Mouse (Mus musculus) lung, postnatal 25 days (tissue): ENCODE data around the gene Ctdnep1.
"Not testable (repeated sequence)": the region's sequence is repeated elsewhere in the genome, so short reads cannot be mapped to it uniquely, and the experiment has no call there.

ENCODE experiments used
- DNase-seq: peaks from one replicate; pipeline ENCODE4 v3.0.0; 2022; ENCODE audit warnings: low spot score

Gene Ctdnep1

GRCm38 (mm10) chr11:69950807-69951459 lies 30.0 kb upstream of the Ctdnep1 start:
- DNase-seq: no peak

DNA sequence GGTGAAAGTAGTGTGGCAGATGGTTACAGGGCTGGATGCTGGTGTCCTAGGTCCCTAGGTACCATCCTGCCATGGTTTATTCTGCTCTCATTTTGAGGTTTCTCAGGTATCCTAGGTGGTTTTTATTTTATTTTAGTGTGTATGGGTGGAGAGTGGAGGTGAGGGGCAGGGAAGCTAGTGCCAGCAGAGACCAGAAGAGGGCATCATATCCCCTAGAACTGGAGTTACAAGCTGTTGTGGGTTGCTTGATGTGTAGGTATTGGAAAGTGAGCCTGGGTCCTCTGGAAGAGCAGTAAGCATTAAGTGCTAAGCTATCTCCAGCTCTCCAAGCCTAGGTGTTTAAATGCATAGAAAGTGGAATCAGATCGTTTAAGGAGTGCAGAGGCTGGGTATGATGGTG lies 28.7 kb upstream of the Ctdnep1 start:
- DNase-seq: no peak

DNA sequence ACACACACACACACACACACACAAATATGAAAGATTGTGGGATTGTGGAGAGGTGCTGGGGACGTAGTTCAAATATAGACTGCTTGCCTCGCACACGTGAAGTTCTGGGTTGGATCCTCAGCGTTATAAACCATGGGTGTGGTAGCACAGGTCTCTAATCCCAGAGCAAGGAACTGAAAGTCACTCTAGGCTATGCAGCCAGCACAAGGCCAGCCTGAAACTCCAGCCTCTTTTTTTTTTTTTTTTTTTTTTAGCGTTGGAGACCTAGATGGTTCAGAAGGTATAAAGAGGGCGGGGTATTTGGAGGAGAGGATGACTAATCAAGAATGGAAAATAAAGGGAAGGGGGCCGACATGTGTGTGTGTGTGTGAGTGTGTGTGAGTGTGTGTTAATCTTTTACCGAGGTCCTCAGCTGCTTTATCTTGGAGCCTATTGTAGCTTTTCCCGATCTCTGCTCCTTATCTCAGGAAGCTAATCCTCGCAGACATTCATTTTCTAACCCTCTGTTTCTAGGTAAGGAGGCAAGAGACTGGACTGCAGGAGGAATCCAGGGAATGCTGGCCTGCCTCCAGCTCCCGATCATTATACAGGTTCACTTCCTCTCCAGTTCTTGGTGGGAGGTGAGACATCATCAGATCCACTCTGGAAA lies 27.6 kb upstream of the Ctdnep1 start:
- DNase-seq: no peak

GRCm38 (mm10) chr11:69955618-69956017 lies 25.3 kb upstream of the Ctdnep1 start:
- DNase-seq: not testable (repeated sequence)

- no peak for DNase-seq
Measured at GRCm38 (mm10) chr11:69956218-69956617, 24.7 kb upstream of the Ctdnep1 start.

DNA sequence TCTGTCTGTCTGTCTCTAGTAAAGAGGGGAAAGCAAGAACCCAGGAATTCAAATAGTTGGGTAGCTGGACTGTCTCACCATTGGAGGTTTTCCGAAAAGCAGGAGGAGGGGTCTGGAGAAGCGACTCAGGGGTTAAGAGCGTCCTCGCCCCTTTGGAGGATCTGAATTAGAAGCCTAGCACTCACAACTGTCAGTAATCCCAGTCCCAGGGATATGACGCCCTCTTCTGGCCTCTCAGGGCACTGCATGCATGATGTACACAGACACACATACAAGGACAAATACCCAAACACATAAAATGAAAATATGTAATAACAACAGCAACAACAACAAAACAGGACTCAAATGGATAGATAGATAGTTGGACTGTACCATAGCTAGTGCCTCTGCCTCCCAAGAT lies 20.3 kb upstream of the Ctdnep1 start:
- no peak for DNase-seq

DNA sequence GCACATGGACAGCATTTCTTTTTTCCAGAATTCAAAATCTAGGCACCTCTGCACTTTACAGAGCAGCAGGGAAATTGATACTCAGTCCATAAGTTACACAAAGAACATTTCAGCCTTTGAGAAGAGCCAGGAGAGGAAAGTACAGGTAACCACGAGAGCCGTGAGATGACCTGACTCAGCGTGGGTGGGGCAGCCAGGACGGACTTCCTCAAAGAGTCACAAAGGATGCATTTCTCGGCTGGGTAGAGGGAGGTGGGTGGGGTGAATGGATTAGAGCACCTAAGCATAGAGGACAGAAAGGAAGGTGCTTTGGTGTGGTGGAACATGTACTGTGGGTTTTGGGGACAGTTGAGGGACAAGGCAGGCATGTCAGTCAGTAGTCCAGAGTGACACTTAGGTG lies 19.1 kb upstream of the Ctdnep1 start:
- DNase-seq: no peak

DNA sequence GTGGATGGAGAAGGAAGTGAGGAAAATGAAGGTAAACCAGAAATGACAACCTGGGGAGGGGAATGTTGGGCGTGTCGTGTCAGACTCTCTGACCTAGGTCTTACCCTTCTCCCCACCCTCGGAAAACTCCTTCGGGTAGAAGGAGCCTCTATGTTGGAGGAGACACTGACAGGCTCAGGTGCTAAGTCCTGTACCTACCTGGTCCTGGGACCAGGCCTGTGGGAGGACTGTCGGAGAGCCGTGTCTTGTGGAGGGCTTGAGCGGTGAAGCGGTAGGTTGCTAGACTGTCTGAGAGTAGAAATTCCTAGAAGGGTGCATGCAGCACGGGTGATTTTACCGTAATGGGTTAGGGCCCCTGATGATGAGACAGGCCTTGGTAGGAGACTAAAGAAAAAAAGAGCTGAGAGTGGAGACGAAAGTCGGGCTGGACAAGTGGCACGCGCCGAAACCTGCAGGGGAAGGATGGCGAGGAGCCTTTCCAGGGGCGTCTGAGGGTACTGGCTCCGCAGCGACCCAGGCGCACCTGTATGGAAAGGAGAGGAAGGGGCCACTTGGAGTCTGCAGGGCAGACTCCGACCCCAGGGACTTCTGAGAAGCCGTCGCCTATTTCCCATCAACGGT lies 16.2 kb upstream of the Ctdnep1 start, which contains the start of gene Cldn7:
Gene Cldn7, plus strand, starts transcription at position 130 of the 621 bp plus-strand sequence.
- DNase-seq: no peak

DNA sequence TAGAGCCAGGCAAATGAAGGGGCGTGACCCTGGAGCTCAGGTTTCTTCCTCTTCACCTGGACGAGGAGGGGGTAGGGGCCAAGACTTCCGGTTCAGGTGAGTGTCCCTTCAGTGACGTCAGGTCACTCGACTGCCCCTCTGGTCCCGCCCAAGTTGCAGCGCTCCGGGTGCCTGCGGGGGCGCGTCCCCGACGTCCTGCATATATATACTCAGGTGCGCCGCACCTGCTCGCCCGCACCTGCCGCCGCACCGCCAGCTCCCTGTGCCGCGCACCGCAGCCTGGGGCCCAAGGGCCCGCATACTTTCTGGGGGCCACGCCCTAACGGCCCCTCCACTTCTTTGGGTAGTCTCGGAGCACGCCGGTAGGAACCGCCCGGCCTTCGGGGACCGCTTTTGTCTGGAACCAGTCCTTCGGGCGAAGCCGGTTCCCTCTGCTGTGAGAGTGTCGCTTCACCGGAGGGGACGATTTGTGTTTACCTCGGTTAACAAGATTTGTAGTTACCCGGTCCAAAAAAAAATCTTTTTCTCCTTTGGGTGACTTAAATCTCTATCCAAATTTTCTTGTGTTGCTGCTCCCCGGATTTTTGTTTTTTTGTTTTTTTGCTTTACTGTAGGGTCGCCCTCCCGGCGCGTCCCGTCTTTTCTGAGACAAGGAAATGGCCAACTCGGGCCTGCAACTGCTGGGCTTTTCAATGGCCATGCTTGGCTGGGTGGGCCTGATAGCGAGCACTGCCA lies 15.5 kb upstream of the Ctdnep1 start:
- peak; percentile 89 for DNase-seq

DNA sequence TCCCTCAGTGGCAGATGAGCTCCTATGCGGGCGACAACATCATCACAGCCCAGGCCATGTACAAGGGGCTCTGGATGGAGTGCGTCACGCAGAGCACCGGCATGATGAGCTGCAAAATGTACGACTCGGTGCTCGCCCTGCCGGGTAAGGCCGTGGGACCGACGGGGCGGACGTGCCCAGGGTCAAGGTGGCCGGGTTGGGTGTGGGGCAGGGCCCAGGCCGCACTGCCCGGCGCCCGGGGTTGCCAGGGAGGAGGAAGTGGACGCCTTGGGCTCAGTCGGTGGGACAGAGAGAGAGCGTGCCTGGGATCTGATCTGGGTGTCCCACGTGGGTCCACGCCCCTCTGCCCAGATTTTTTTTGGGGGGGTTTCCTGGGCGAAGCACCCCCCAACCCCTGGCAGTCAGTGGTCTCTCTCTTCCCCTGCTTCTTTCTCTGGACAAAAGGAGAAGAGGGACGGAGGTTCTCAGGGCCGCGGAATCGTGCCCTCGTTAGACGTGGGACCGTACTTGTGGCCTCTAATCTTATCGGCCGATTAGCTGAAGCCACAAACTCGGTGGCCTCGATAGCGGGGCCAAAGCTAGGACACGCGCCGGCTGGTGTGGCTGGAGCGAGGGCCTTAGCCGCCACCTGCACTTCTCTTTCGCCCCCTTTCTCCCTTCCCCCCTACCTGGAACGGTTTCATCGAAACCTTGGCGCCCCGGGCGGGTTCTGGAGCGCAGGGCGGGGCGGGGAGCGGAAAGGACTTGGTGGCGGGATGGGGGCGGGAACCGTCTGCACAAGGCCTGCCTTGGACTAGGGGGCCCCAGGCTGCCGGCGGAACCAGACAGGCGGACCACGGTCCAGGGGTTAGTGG lies 14.7 kb upstream of the Ctdnep1 start:
- DNase-seq: no peak

- DNase-seq: no peak
Measured at GRCm38 (mm10) chr11:69966860-69967517, 14.0 kb upstream of the Ctdnep1 start.

GRCm38 (mm10) chr11:69968793-69969192 lies 12.2 kb upstream of the Ctdnep1 start:
- no peak for DNase-seq

DNA sequence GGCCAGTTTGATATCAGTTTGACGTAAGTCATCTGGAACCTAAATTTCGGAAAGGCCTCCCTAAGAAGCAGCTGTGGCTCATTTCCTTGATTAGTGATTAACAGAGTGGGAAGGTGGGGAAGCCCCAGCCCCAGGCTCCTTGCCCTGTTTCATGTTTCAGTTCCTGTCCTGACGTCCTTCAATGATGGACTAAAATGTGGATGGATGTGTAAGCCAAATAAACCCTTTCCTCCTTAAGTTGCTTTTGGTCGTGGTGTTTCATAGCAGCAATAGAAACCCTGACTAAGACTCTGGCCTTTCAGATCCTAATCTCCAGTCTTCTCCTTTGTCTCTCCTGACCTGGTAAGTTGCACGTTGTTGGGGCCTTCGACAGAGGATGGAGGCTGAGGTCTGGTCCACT lies 10.7 kb upstream of the Ctdnep1 start:
- DNase-seq: no peak

DNA sequence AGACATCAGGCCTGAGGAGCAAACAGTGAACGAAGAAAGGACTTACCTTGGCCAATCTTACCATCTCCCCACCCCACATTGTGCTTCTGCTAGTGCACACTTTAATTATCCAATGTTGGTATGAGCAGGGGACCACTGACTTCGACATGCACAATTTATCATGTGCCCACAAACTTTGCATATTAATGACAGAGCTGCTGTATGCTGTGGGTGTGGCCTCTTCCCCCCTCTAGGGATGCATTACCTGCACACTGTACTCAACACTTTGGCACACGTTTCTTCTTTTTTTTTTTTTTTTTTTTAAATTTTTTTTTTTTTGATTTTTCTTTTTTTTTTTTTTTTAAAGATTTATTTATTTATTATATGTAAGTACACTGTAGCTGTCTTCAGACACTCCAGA lies 10.2 kb upstream of the Ctdnep1 start:
- no peak for DNase-seq

DNA sequence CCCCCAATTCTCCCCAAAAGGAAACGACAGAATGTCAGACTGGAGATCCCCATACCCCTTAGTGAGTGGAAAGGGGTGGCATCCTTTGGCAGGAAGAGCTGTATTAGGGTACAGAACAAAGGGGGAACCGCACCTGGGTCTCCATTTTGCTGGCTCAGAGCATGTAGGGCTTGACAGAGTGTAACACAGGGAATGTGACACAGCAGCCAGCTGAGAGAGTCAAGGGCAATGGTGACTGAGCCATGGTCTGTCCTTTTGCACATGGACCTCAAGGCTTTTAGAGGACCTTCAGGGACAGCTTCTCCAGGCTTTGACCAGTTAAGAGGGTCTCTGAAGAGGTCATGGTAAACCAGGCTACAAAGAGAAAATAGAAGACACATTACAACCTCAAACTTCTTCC lies 6.0 kb upstream of the Ctdnep1 start:
- DNase-seq: no peak

- no peak for DNase-seq
Measured at GRCm38 (mm10) chr11:69976271-69976670, 4.7 kb upstream of the Ctdnep1 start.

GRCm38 (mm10) chr11:69979827-69980195 lies 1.1 kb upstream of the Ctdnep1 start:
- no peak for DNase-seq

DNA sequence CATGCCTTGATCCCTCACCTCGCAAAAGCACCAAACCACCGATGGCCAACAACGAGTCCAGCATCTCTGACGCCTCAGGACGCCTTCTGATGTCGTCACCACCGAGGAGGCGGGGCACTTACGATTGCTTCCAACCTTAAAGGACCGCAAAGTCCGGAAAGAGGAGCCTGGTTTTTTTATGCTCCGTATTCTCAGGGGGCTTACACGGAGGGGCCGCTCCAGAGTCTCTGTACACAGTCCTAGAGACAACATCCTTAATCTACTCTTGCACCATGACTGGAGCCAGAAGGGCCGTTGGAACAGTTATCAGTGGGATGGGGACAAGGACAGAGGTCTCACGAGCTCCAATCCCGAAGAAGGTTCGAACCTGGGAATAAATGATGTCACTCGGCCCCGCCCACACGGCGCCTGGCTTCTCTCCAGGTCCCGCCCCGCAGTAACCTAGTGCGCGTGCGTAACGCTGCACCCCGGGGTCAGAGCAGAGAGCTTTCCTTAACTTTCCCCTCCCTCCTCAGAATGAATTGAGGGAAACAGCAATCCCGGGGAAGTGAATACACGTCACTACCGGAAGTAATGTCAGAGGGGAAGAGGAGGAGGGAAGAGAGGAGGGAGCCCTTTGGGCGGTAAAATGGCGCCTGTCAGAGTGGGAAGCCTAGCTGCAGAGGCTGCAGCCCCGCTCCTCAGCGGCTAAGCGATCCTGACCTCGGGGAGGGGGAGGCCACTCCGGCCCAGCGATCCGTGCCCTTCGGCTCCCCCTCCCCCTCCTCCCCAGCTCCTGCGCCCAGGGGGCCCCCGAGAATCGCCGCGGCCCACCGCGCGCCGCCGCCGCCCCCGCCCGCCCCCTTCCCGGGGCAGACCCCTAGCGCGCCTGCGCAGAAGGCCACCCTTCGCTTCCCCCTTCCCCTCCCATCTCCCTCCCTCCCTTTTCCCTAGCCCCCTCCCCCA lies 488 bp upstream of the Ctdnep1 start:
- peak; percentile 97 for DNase-seq

- no peak for DNase-seq
Measured at GRCm38 (mm10) chr11:69982225-69982624, 1.3 kb downstream of the Ctdnep1 start, which contains the start of gene Elp5. Gene Elp5, minus strand, starts transcription at chr11:69982517.

DNA sequence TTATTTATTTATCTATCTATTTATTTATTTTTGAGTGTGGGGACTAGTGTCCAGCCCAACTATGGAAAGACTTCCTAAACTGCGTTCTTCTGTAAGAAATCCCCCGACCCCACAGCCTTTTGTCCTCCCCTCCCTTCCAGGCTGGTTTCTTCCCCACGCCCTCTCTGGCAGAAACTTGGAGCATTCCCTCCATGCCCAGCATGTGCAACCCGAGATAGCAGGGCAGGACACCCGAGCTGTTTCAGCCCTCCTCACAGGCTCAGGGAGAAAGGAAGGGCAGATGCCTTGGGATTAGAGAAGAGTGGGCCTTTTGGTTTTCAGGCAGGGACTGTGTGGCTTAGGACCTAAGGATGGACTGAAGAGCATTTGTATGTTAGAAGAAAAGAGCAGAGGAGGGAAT lies 1.9 kb downstream of the Ctdnep1 start:
- no peak for DNase-seq
